Mouse (Mus musculus) mature B cell (primary cell): ENCODE results near the gene Cdh13.
"Not testable (repeated sequence)": the region's sequence is repeated elsewhere in the genome, so short reads cannot be mapped to it uniquely, and the experiment has no call there.

Source experiments
- in situ Hi-C: fragments of 300-500 bp; cut with MboI; formaldehyde crosslinking; loops from 2 replicates; pipeline ENCODE4 v1.14.3; 2019

Gene Cdh13

GRCm38 (mm10) chr8:118679347-118679746 lies 395.8 kb downstream of the Cdh13 start:
- in situ Hi-C loops, result no loop called here

DNA sequence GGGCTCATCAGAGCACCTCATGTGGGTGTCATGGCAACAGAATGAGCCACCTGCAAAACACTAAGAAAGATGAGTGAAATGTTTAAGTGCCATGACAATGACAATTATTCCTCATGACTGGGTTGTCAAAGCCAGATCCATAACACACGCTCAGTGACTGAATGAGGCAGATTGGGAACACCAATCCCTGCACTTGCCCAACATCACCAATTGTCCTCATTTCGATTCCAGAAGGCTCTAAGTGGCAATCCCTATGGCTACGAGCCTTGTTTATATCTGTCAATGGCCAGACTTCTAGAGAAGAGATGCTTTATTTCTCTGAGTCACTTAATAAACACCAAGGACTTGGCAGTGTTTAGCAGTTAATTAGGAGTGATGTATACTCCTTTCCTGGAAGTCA lies 399.9 kb downstream of the Cdh13 start:
- in situ Hi-C loops, result no loop called here

DNA sequence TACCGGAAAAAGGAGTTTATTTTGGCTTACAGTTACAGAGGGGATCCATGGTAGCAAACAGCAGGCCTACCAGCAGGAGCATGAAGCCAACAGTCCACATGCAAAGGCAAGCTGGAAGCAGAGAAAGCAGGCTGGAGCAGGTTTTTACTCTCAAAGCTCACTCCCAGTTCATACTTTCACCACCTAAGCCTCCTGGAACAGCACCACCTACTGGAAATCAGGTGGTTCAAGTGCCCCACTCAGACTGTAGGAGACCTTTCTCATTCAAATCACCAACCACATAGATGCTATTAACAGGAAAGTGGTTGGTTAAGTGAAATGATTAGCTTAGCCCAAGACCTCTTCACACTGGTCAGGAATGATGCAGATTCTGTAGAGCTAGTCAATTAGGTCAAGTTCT lies 402.3 kb downstream of the Cdh13 start:
- in situ Hi-C loops, result no loop called here

GRCm38 (mm10) chr8:118689849-118690248 lies 406.3 kb downstream of the Cdh13 start:
- in situ Hi-C loops, result no loop called here

GRCm38 (mm10) chr8:118701312-118701880 lies 417.9 kb downstream of the Cdh13 start:
- in situ Hi-C loops, result no loop called here

DNA sequence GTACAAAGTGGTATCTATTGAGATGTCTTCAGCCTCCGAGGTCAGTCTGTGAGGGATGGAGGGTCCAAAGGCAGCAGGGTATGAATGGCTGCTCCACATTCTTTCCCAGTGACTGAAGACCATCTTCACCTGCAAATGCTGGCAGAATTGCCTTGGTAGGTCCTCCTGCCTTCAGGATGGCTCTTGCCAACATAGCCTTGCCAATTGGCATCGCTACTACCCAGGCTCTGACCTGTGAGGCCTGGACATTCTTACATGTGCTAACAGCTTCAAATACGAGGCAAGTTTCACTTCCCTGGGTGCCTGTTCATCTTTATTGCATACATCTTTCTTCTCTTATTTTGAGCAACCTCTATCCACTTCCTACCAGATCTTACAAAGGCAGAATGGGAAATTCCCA lies 425.8 kb downstream of the Cdh13 start:
- in situ Hi-C loops, result no loop called here

- in situ Hi-C loops, result no loop called here
Measured at GRCm38 (mm10) chr8:118711631-118712030, 428.1 kb downstream of the Cdh13 start.

DNA sequence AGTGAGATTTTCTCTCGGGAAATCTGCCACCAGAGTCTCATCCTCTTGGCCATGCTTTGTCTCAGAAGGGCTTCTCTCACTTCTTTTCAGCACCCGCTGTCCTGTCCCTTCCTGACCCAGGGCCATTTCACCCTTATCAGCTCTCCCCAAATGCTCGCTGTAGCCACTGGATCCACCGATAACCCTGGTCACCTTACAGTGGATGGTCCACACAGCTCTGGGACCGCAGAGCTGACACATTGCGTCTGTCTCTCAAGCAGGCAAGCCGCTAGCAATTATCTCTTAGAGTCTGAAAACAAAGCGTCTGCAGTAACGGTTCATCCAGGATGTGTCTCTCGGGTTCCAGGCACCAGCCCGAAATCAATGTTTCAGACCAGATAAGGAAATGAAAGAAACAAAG lies 429.6 kb downstream of the Cdh13 start:
- in situ Hi-C loops, result no loop called here

DNA sequence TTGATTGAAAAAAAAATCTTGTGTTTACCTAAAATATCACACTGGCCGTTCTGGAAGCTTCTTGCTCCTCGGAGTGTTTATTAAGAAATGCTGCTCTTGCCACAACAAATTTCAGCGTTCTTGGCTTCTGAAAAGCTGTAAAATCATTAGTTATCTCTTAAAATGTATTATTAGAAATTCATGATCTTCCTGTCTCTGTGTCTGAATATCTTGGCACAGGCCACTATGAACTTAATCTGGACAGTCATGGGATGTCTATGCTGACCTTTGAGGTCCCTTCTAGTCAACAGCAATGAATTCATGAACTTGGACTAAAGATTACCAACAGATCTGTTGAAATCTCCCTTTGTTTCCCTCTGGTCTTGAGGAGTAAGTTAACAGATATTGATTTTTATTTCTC lies 430.1 kb downstream of the Cdh13 start:
- in situ Hi-C loops, result no loop called here

DNA sequence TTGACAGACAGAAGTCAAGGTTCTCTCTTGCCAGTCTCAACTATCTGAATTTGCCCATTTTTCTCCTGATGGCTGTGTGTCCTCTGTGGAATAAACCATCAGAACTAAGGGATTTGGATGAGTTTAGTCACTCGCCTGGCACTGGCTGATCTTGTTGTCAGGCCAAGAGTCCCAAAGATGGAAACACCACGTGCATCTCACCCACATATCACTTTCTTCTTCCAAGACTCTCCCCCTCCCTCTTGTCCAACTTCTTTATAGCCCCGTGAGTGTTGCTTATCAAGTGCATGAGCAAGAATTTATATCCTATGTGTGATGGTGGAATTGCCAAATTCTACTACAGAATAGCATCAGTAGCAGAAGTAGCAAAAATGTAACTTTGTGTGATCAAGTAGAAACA lies 439.4 kb downstream of the Cdh13 start:
- in situ Hi-C loops, result no loop called here

GRCm38 (mm10) chr8:118725651-118726050 lies 442.1 kb downstream of the Cdh13 start:
- in situ Hi-C loops, result no loop called here

GRCm38 (mm10) chr8:118741781-118742180 lies 458.2 kb downstream of the Cdh13 start:
- in situ Hi-C loops, result no loop called here

DNA sequence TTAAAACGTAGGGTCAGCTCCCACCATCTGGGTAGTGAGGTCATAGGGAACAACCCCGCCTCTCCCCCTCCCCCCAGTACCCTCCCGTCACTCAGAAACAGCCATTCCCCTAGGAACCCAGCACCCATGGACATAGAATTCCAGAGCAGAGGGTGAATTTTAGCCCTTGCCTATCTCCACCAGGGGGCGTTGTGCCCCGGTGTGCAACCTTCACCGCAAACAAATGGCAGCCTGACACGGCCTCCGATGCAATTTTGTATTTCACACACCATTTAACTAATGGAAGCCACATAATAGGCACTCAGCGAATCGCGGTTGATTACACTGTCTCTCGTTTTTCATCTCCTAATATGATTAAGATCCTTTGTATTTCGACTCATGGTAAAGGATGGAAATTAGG lies 461.5 kb downstream of the Cdh13 start:
- in situ Hi-C loops, result no loop called here

DNA sequence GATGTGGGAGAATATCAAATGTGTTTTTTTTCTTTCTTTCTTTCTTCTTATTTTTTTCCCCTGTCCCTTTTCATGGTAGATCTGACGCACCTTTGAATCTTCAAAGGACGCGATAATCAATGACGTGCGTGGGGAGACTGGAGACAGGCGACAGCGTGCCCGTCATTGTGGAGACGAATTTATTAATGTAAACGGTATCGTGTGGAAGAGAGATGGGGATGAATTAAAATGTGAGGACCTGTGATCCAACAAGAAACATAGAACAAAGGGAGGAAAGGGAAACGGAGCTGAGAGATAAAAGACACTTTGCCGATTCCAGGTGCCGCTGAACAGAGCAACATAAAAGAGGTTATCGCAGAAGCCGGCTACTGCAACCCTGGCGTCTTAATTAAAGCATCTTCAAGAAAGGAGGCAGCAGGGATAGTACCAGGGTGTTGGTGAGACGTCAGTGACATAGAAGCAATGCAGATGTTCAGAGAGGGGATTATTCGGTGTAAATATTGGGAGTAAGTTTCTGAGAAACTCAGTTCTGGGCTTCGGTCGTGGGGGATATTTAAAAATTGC lies 464.6 kb downstream of the Cdh13 start:
- in situ Hi-C loops, result no loop called here

- in situ Hi-C loops, result no loop called here
Measured at GRCm38 (mm10) chr8:118749191-118749590, 465.7 kb downstream of the Cdh13 start.

GRCm38 (mm10) chr8:118749786-118750185 lies 466.3 kb downstream of the Cdh13 start:
- in situ Hi-C loops, result no loop called here

- in situ Hi-C loops, result no loop called here
Measured at GRCm38 (mm10) chr8:118753710-118754109, 470.2 kb downstream of the Cdh13 start.

GRCm38 (mm10) chr8:118754119-118754518 lies 470.6 kb downstream of the Cdh13 start:
- in situ Hi-C loops, result no loop called here

GRCm38 (mm10) chr8:118777507-118777906 lies 494.0 kb downstream of the Cdh13 start:
- in situ Hi-C loops, result not testable (repeated sequence)

DNA sequence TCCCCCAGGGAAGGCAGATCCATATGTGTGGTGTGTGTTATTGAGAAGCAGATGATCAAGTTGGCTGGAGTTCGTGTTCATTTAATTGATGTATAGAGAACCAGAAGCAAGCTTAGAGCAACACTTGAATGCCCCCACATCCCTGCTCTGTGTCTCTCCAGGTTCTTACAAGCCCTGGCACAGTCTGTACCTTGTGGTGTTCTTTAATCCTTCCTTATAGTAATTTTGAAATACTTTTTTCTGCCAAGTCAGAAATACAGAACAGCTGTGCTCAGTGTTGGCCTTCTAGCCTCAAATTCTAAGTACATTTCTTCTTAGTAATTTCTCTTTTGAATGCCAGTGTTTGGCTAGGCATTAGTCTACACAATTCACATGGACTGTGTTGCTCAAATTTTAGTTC lies 494.8 kb downstream of the Cdh13 start:
- in situ Hi-C loops, result no loop called here

DNA sequence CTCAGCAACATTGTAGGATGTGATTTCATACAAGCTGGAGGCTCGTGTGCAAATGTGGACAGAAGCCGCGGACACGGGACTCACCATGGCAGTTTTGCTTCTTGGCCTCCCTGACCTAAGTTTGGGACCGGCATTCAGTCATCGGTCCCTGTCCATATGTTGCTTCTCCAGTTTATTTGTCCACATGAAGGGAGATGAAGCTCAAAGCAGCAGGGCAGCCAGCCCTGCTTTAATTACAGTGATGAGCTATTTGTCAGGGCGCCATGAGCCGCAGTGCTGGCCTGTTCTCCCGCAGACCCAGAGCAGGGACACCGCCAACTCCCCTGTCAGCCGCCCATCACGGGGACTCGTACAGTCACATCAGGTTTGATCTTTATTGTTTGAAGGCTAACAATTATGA lies 502.1 kb downstream of the Cdh13 start:
- in situ Hi-C loops, result no loop called here

DNA sequence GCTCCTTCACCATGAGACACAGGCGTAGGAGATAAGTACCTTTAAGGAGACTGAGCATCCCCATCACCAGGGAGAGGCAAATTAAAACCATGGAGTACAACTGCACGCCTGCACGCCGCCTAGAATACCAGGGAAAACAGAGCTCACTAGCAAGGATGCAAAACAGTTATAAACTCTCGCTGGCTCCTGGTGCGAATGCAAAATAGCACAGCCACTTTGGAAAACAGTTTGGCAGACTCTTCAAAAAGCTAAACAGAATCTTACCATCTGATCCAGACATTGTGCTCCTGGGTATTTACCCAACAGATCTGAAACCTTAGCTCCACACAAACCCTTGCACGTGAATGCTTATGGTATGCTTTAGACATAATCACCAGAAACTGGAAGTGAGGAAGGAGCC lies 506.1 kb downstream of the Cdh13 start:
- in situ Hi-C loops, result no loop called here

GRCm38 (mm10) chr8:118794886-118795285 lies 511.4 kb downstream of the Cdh13 start:
- in situ Hi-C loops, result no loop called here

- in situ Hi-C loops, result no loop called here
Measured at GRCm38 (mm10) chr8:118796491-118796890, 513.0 kb downstream of the Cdh13 start.
